Mouse (Mus musculus) splenic B cell, adult 2 months (primary cell): Measurements from ENCODE around the gene Tmem252.

ENCODE experiments used
- DNase-seq: peaks from one replicate; pipeline ENCODE4 v3.0.0-alpha.2; 2011; ENCODE audit warnings: low read depth, low spot score
- H3K27me3 ChIP-seq: 2 replicates; pipeline ENCODE4 v1.6.1; 2012; ENCODE audit warnings: mild to moderate bottlenecking, low read length, moderate library complexity, mixed read lengths; ENCODE audit not compliant: control insufficient read depth, poor library complexity, insufficient read depth, severe bottlenecking
- H3K36me3 ChIP-seq: 2 replicates; pipeline ENCODE4 v1.6.1; 2012; ENCODE audit warnings: mild to moderate bottlenecking, low read length, moderate library complexity, mixed read lengths; ENCODE audit not compliant: control insufficient read depth, poor library complexity, insufficient read depth, severe bottlenecking

Tmem252 gene

GRCm38 (mm10) chr19:24662346-24662745 is 11.5 kb upstream of the Tmem252 start:
- DNase-seq = no peak
- H3K36me3 ChIP-seq = no peaks in the 10 kb centered on the region
- H3K27me3 ChIP-seq = no peaks in the 10 kb centered on the region

- no peaks in the 10 kb centered on the region for H3K36me3 ChIP-seq
- no peak for DNase-seq
These were observed 8.0 kb upstream of the Tmem252 start for GRCm38 (mm10) chr19:24665771-24666170.

GRCm38 (mm10) chr19:24667527-24667926 is 6.3 kb upstream of the Tmem252 start:
- H3K27me3 ChIP-seq = no peaks in the 10 kb centered on the region; the same call in 1 of the 2 replicates
- no peaks in the 10 kb centered on the region for H3K36me3 ChIP-seq
- DNase-seq = no peak

More at GRCm38 (mm10) chr19:24665771-24666170, 8.0 kb upstream of the Tmem252 start:
- no peaks in the 10 kb centered on the region for H3K27me3 ChIP-seq

- peak; percentile 45 for DNase-seq
- Histone ChIP-seq H3K36me3 (no peaks in the 10 kb centered on the region), H3K27me3 (no peaks in the 10 kb centered on the region; the same call in none of the 2 replicates)
These were observed 2.2 kb upstream of the Tmem252 start for GRCm38 (mm10) chr19:24671571-24671970.

GRCm38 (mm10) chr19:24672366-24672960 is 1.3 kb upstream of the Tmem252 start:
- Histone ChIP-seq H3K36me3 (no peaks in the 10 kb centered on the region), H3K27me3 (no peaks in the 10 kb centered on the region; the same call in none of the 2 replicates)
- no peak for DNase-seq

GRCm38 (mm10) chr19:24673331-24673730 is 477 bp upstream of the Tmem252 start:
- no peaks in the 10 kb centered on the region for H3K36me3 ChIP-seq
- DNase-seq = no peak
- H3K27me3 ChIP-seq = no peaks in the 10 kb centered on the region; the same call in none of the 2 replicates

- Histone ChIP-seq H3K27me3 (no peaks in the 10 kb centered on the region; the same call in 1 of the 2 replicates), H3K36me3 (no peaks in the 10 kb centered on the region)
- no peak for DNase-seq
These were observed 2.6 kb downstream of the Tmem252 start for GRCm38 (mm10) chr19:24676429-24676828.

GRCm38 (mm10) chr19:24677242-24677984 is 3.6 kb downstream of the Tmem252 start:
- H3K27me3 ChIP-seq = no peaks in the 10 kb centered on the region; the same call in 1 of the 2 replicates
- no peaks in the 10 kb centered on the region for H3K36me3 ChIP-seq
- DNase-seq = no peak

GRCm38 (mm10) chr19:24683016-24683720 is 9.4 kb downstream of the Tmem252 start:
- Histone ChIP-seq H3K27me3 (no peaks in the 10 kb centered on the region), H3K36me3 (no peaks in the 10 kb centered on the region)
- DNase-seq = no peak

- Histone ChIP-seq H3K27me3 (no peaks in the 10 kb centered on the region), H3K36me3 (no peaks in the 10 kb centered on the region)
- no peak for DNase-seq
These were observed 12.6 kb downstream of the Tmem252 start for GRCm38 (mm10) chr19:24686411-24686810.

- no peak for DNase-seq
- no peaks in the 10 kb centered on the region for H3K36me3 ChIP-seq
- H3K27me3 ChIP-seq = no peaks in the 10 kb centered on the region
These were observed 14.5 kb downstream of the Tmem252 start for GRCm38 (mm10) chr19:24688327-24688726.

GRCm38 (mm10) chr19:24689531-24689930 is 15.7 kb downstream of the Tmem252 start:
- Histone ChIP-seq H3K36me3 (no peaks in the 10 kb centered on the region), H3K27me3 (no peaks in the 10 kb centered on the region)
- no peak for DNase-seq

GRCm38 (mm10) chr19:24692691-24693090 is 18.9 kb downstream of the Tmem252 start:
- H3K36me3 ChIP-seq = no peaks in the 10 kb centered on the region
- H3K27me3 ChIP-seq = no peaks in the 10 kb centered on the region; the same call in 1 of the 2 replicates
- DNase-seq = no peak

- H3K27me3 ChIP-seq = no peaks in the 10 kb centered on the region; the same call in 1 of the 2 replicates
- H3K36me3 ChIP-seq = no peaks in the 10 kb centered on the region
- no peak for DNase-seq
These were observed 24.1 kb downstream of the Tmem252 start for GRCm38 (mm10) chr19:24697946-24698345.

- DNase-seq = no peak
- Histone ChIP-seq H3K36me3 (no peaks in the 10 kb centered on the region), H3K27me3 (no peaks in the 10 kb centered on the region; the same call in 1 of the 2 replicates)
These were observed 24.8 kb downstream of the Tmem252 start for GRCm38 (mm10) chr19:24698651-24699050.
